ENCODE assay signal across 10 mouse cellular contexts in genomic region chr6:17400147-17400546, GRCm38 (mm10).
DNase-seq lines count a peak whose midpoint lies in the region; ATAC-seq and TF ChIP-seq lines count a peak whose summit lies in the region.
"Had no signal": no experiment of that assay in that cellular context is flagged by ENCODE, and none has a peak within 500 bp of the region (broad histone marks: within the 10 kb centered on the region; RNA-seq: fewer than 3 reads in every experiment).

No protein-coding gene starts in this region.

- no peaks in the 10 kb centered on the region for H3K9me3 ChIP-seq in forebrain, embryonic 14.5 days (replicated peaks; ENCODE audit: control insufficient read depth, low read length)
- no peaks in the 10 kb centered on the region for H3K9me3 ChIP-seq in forebrain, postnatal 0 days (ENCODE audit: low read length)
- no peaks in the 10 kb centered on the region for H3K9me3 ChIP-seq in liver, postnatal 0 days (ENCODE audit: low read length)
- no peaks in the 10 kb centered on the region for H3K9me3 ChIP-seq in liver, embryonic 11.5 days (ENCODE audit: control insufficient read depth, low read length)
- no peaks in the 10 kb centered on the region for H3K9me3 ChIP-seq in midbrain, embryonic 10.5 days (replicated peaks)
- H3K9me3 ChIP-seq: hindbrain, embryonic 15.5 days had no signal

- no peaks in the 10 kb centered on the region for H3K4me1 ChIP-seq in forebrain, embryonic 14.5 days (ENCODE audit: control insufficient read depth, insufficient read depth, low read length)
- H3K4me1 ChIP-seq in forebrain, postnatal 0 days (ENCODE audit: insufficient read depth) = no peaks in the 10 kb centered on the region
- H3K4me1 ChIP-seq in liver, postnatal 0 days (ENCODE audit: insufficient read depth) = no peaks in the 10 kb centered on the region
- no peaks in the 10 kb centered on the region for H3K4me1 ChIP-seq in liver, embryonic 11.5 days (replicated peaks; ENCODE audit: control insufficient read depth, insufficient read depth, low read length)
- peaks cover 7% of the 10 kb centered on the region; the same call in 1 of the 2 replicates for H3K4me1 ChIP-seq in midbrain, embryonic 10.5 days
- H3K4me1 ChIP-seq: hindbrain, embryonic 15.5 days had no signal

- no peak overlapping the region for H3K4me2 ChIP-seq in forebrain, embryonic 14.5 days (ENCODE audit: low read length)
- H3K4me2 ChIP-seq in forebrain, postnatal 0 days (ENCODE audit: low read depth) = no peak overlapping the region
- no peak overlapping the region for H3K4me2 ChIP-seq in liver, postnatal 0 days (ENCODE audit: low read depth, low read length)
- H3K4me2 ChIP-seq in liver, embryonic 11.5 days = no peak overlapping the region
- H3K4me2 ChIP-seq: hindbrain, embryonic 15.5 days had no signal

- peak; percentile 50 for DNase-seq in forebrain, embryonic 14.5 days (ENCODE audit: low spot score)
- DNase-seq in forebrain, postnatal 0 days = no peak
- peak; percentile 46 for DNase-seq in liver, postnatal 0 days
- no peak for DNase-seq in liver, embryonic 11.5 days (ENCODE audit: low spot score)
- DNase-seq in gonadal fat pad, adult 2 months (ENCODE audit: low read depth) = peak; percentile 16
- DNase-seq in lung, postnatal 25 days (ENCODE audit: low spot score) = peak; percentile 31
- DNase-seq in midbrain, embryonic 10.5 days (ENCODE audit: low spot score) = no peak
- no peak for DNase-seq in frontal cortex, postnatal 10 days (ENCODE audit: low spot score in 2 of 2)
- DNase-seq: embryo, embryonic 11 days had no signal

- H3K27me3 ChIP-seq in forebrain, embryonic 14.5 days (replicated peaks; ENCODE audit: control insufficient read depth, insufficient read depth, low read length) = no peaks in the 10 kb centered on the region
- no peaks in the 10 kb centered on the region for H3K27me3 ChIP-seq in forebrain, postnatal 0 days (ENCODE audit: insufficient read depth, low read length)
- no peaks in the 10 kb centered on the region for H3K27me3 ChIP-seq in liver, postnatal 0 days (ENCODE audit: insufficient read depth, low read length)
- H3K27me3 ChIP-seq in liver, embryonic 11.5 days (replicated peaks; ENCODE audit: control insufficient read depth, insufficient read depth, low read length) = no peaks in the 10 kb centered on the region
- no peaks in the 10 kb centered on the region for H3K27me3 ChIP-seq in midbrain, embryonic 10.5 days (ENCODE audit: low read depth, poor library complexity, severe bottlenecking)
- H3K27me3 ChIP-seq: hindbrain, embryonic 15.5 days had no signal

- TF ChIP-seq CTCF in forebrain, postnatal 0 days (IDR thresholded peaks at IDR 0.05; ENCODE audit: low read depth) = no peak
- no peak for TF ChIP-seq CTCF in liver, postnatal 0 days (IDR thresholded peaks at IDR 0.05; ENCODE audit: low read depth)

- peak; percentile 67 for ATAC-seq in forebrain, embryonic 14.5 days
- no peak for ATAC-seq in forebrain, postnatal 0 days
- no peak for ATAC-seq in liver, postnatal 0 days
- no peak for ATAC-seq in liver, embryonic 11.5 days (replicated peaks; ENCODE audit: low FRiP score)

- no peaks in the 10 kb centered on the region for H3K36me3 ChIP-seq in forebrain, embryonic 14.5 days (ENCODE audit: control insufficient read depth, insufficient read depth, low read length)
- no peaks in the 10 kb centered on the region for H3K36me3 ChIP-seq in forebrain, postnatal 0 days (ENCODE audit: insufficient read depth)
- no peaks in the 10 kb centered on the region for H3K36me3 ChIP-seq in liver, postnatal 0 days (replicated peaks; ENCODE audit: insufficient read depth, low read length)
- no peaks in the 10 kb centered on the region for H3K36me3 ChIP-seq in liver, embryonic 11.5 days (ENCODE audit: control insufficient read depth, insufficient read depth, low read length)
- H3K36me3 ChIP-seq in midbrain, embryonic 10.5 days = no peaks in the 10 kb centered on the region
- H3K36me3 ChIP-seq: hindbrain, embryonic 15.5 days had no signal

- 67% methylated on average over 2 of the region's 2 CpGs for WGBS in forebrain, embryonic 14.5 days
- WGBS in forebrain, postnatal 0 days = 74% methylated on average over 2 of the region's 2 CpGs
- 74% methylated on average over 2 of the region's 2 CpGs for WGBS in liver, postnatal 0 days (ENCODE audit: insufficient replicate concordance)
- 72% methylated on average over 2 of the region's 2 CpGs for WGBS in liver, embryonic 11.5 days
- WGBS in midbrain, embryonic 10.5 days = 79% methylated on average over 2 of the region's 2 CpGs

- no peak overlapping the region for H3K27ac ChIP-seq in forebrain, embryonic 14.5 days (ENCODE audit: low read depth, low read length)
- H3K27ac ChIP-seq in forebrain, postnatal 0 days (ENCODE audit: low read depth, low read length) = no peak overlapping the region
- H3K27ac ChIP-seq in liver, postnatal 0 days (ENCODE audit: low read depth) = no peak overlapping the region
- no peak overlapping the region for H3K27ac ChIP-seq in liver, embryonic 11.5 days (ENCODE audit: low read depth, low read length)
- H3K27ac ChIP-seq in midbrain, embryonic 10.5 days (replicated peaks) = no peak overlapping the region
- H3K27ac ChIP-seq: hindbrain, embryonic 15.5 days had no signal

- no peak overlapping the region for H3K9ac ChIP-seq in forebrain, embryonic 14.5 days (ENCODE audit: low read length)
- H3K9ac ChIP-seq in forebrain, postnatal 0 days = no peak overlapping the region
- H3K9ac ChIP-seq in liver, postnatal 0 days (replicated peaks) = no peak overlapping the region
- no peak overlapping the region for H3K9ac ChIP-seq in liver, embryonic 11.5 days (ENCODE audit: low read depth, low read length)
- H3K9ac ChIP-seq: hindbrain, embryonic 15.5 days had no signal

- no peak for TF ChIP-seq EP300 in liver, postnatal 0 days (IDR thresholded peaks at IDR 0.05; ENCODE audit: low read depth)

- no peak overlapping the region for H3K4me3 ChIP-seq in forebrain, embryonic 14.5 days (ENCODE audit: low read depth, low read length)
- H3K4me3 ChIP-seq in forebrain, postnatal 0 days (ENCODE audit: low read depth, low read length) = no peak overlapping the region
- no peak overlapping the region for H3K4me3 ChIP-seq in liver, postnatal 0 days (ENCODE audit: low read depth, low read length)
- no peak overlapping the region for H3K4me3 ChIP-seq in liver, embryonic 11.5 days (ENCODE audit: low read depth, low read length)
- no peak overlapping the region for H3K4me3 ChIP-seq in midbrain, embryonic 10.5 days
- H3K4me3 ChIP-seq: hindbrain, embryonic 15.5 days had no signal

Comparison
In these comparisons a context has a peak if more than half of its experiments do, and no peak if none do; other contexts are left out.
1. DNase-seq: peak in forebrain, embryonic 14.5 days (single experiment), liver, postnatal 0 days (single experiment), gonadal fat pad, adult 2 months (single experiment) and lung, postnatal 25 days (single experiment); none in forebrain, postnatal 0 days (single experiment), liver, embryonic 11.5 days (single experiment), midbrain, embryonic 10.5 days (single experiment) and frontal cortex, postnatal 10 days (0 of 2).